Mouse (Mus musculus) megakaryocyte, embryonic 14.5 days (primary cell): ENCODE measurements around the gene Rasgrf2.

Experiments used
- FLI1 ChIP-seq: IDR thresholded peaks from 2 replicates; pipeline ENCODE4 v1.6.1; 2012; ENCODE audit warnings: low read length, inconsistent platforms, mixed read lengths
- GATA1 ChIP-seq: IDR thresholded peaks from 3 replicates; pipeline ENCODE4 v1.6.1; 2012; ENCODE audit warnings: mixed read lengths, low read length, inconsistent platforms, borderline replicate concordance

DNA sequence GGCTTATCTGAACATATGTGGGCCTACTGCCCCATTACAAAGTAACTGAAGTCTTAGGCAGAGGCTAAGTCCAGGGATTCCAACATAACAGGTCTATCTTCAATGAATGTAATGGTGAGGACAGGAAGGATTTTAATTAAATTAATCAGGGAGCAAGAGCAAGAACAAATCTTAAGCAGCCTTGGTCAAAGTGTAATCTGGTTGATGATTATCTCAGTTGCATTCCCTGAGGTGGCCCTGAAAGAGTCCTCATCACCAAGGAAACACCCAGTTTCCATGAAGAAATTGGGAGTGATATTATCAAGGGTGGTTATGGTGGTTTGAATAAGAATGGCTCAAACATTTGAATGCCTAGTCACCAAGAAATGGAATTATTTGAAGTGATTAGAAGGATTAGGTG, 62.8 kb downstream of the Rasgrf2 start:
- TF ChIP-seq GATA1 (no peak), FLI1 (no peak)
